Mouse (Mus musculus) embryonic stem cell, embryonic (primary cell): Measurements from ENCODE around the gene Catsperg1.

Experiments
- CTCF ChIA-PET, 4 experiments: fragments of 300-600 bp in 2 of 4; fragments of 350-600 bp in 2 of 4; sonication (Branson Sonifier 250); formaldehyde crosslinking; loops; one replicate each; lab custom pipeline; 2022; ENCODE audit warnings: inconsistent platforms in 2 of 4; lab: Charles Lee
- POLR2A ChIA-PET, 4 experiments: fragments of 300-600 bp in 2 of 4; fragments of 350-600 bp in 2 of 4; sonication (Branson Sonifier 250); formaldehyde crosslinking; loops; one replicate each; lab custom pipeline; 2022; ENCODE audit warnings: antibody characterized with exemption in 4 of 4, inconsistent platforms in 1 of 4; lab: Charles Lee

Gene Catsperg1

DNA sequence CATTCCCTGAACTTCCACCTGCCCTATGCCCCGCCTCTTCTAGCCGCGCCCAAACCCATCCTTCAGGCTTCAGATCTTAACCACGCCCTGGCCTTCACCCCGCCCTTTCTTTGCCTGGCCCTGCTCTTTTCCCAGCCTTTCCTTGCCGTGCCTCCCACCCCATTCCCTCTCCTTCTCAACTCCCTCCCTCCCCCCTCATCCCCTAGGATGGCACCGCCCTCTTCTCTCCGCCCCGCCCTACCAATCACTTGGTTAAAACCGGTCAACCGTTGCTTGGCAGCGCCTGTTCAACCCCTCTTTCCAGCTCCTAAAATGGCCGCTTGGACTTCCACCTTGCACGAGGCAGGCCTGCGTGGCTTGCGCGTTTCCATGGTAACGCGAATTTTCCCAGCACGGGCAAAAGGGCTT, at the start of gene Catsperg1:
Gene Catsperg1, minus strand, starts transcription at position 361 of the 408 bp plus-strand sequence.
- CTCF ChIA-PET = interaction anchor here in 2 of 4 experiments (0.6 to 2.3 kb wide), 9 partner anchors 21 to 551 kb away, joined by 3 to 7 read pairs (median 4); partner anchors contain the start of genes Ggn (in 1 of the 2), Ppp1r14a (in 1 of the 2) and Spred3 (in 1 of the 2)
- POLR2A ChIA-PET = interaction anchor here in 3 of 4 experiments (0.6 to 2.3 kb wide), 19 partner anchors 9 to 1706 kb away, joined by 3 to 23 read pairs (median 4); partner anchors contain the start of genes Yif1b (in 2 of the 3), 2200002D01Rik (in 1 of the 3), Eif3k (in 1 of the 3) and Fam98c (in 1 of the 3)

DNA sequence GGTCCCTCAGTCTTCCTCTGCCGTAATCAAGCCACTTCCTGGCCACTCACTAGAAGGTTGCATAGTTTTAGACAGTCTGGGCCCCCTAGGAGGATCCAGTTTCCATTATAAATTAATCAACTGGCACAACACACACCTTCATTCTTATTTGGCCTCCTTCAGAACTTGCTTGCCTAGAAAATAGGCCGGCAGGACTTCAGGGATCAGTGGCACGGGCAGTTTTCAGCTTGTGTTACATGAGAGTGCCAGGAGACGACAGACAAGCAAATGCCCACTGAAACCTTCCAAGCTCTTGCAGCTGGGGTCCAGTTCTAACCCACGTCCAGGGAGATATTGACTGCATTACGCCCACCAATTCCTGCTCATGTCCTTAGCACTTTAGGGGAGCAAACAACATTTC, 48.3 kb upstream of the Catsperg1 start:
- ChIA-PET CTCF (interaction anchor here in 2 of 4 experiments (0.5 to 1.1 kb wide), 2 partner anchors 15 to 41 kb away, joined by 3 read pairs; no protein-coding TSS in a partner anchor), POLR2A (interaction anchor here in 2 of 4 experiments (0.6 to 2.9 kb wide), 6 partner anchors 9 to 19 kb away, joined by 3 to 9 read pairs (median 4); partner anchors contain the start of gene 2200002D01Rik (in 1 of the 2))

DNA sequence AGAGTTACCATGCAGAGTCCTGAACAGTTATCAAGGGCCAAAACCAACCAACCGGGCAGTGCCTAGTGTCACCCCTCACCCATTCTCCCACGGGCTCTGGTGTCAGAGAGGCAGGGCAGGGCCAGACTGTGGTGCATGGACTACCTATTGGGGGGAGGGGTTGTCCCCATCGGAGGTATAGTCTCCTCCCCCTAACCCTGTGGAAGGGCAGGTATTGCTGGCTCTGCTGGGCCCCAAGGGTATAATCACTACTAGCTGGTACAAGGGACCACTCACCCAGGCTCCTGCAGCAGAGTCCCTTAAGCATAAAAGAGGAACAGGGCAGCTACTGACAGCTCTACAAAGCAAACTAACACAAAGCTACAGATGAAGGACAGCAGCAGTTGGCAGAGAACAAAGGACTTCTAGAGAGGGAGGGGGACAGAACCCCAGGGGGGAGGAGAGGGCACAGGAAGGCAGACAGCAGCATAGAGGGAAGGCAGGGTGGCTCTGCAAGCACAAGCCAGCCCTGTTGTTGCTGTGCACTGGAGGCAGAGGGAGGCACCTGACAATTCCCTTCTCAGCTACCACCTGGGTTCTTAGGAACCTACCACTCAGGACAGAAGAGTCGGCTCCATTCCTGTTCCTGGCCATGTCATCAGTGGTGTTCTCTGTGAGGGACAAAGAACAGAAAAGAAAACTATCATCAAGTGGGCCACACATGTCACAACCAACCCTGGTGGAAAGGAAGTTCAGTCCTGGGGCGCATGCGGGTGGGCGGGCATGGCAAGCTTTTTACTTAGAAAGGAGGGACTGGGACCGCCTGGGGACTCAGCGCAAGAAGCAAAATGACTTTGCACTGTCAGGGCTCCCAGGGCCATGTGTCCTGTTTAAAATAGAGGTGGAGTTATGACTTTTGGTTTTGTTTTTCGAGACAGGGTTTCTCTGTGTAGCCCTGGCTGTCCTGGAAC, 46.2 kb upstream of the Catsperg1 start:
- POLR2A ChIA-PET = interaction anchor here in 2 of 4 experiments (0.8 to 2.0 kb wide), 10 partner anchors 9 to 105 kb away, joined by 3 to 13 read pairs (median 4); partner anchors contain the start of genes Spint2 (in 2 of the 2), 2200002D01Rik (in 1 of the 2) and Yif1b (in 1 of the 2)
- CTCF ChIA-PET = interaction anchor here in 3 of 4 experiments (0.7 to 3.2 kb wide), 4 partner anchors 12 to 22 kb away, joined by 3 to 13 read pairs (median 6); partner anchors contain the start of gene 2200002D01Rik (in 2 of the 3)

DNA sequence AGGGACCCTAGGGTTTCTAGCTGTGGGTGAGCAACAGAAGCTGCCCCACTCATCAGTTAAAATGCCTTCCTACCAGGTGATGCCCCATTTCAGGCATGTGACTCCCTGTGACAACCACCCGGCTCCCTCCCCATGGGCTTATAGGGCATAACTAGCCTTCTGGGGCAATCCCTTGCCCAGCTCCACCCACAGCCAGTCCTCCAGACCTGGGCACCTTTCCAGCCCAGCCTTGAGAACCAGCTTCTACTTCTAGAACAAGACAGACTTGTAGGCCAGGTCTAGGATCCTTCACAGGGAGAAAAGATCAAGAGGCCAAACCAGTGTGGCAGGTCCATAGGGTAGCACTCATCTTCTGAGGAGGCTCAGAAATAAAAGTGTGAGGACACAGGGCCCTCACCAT, 43.5 kb upstream of the Catsperg1 start:
- CTCF ChIA-PET = interaction anchor here in 2 of 4 experiments (0.7 to 2.7 kb wide), 3 partner anchors 9 to 266 kb away, joined by 3 to 10 read pairs (median 4); partner anchors contain the start of gene 2200002D01Rik (in 2 of the 2)

DNA sequence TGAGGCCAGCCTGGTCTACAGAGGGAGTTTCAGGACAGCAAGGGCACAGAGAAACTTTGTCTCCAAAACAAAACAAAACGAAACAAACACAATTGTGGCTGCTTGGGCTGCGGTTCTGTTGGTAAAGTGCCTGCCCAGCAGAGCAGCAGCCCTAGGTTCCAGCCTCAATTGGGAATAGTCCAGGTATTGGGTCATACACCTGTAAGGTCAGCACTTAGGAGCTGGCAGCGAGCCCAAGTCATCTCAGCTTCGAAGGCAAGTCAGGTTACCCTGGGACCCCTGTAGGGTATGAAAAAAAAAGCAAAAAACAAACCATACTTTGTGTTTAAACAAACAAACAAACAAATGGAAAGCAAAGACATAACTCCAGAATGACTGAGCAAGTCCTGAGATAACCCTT, 42.0 kb upstream of the Catsperg1 start:
- ChIA-PET CTCF (interaction anchor here in 1 of 4 experiments (2.7 kb wide), 1 partner anchor 8 kb away, joined by 10 read pairs; the partner anchor contains the start of gene 2200002D01Rik), POLR2A (no interaction called here)

More for the DNA sequence above, 43.5 kb upstream of the Catsperg1 start:
- POLR2A ChIA-PET = interaction anchor here in 3 of 4 experiments (0.6 to 2.4 kb wide), 6 partner anchors 9 to 249 kb away, joined by 3 to 15 read pairs (median 4); partner anchors contain the start of genes 2200002D01Rik (in 1 of the 3), Fam98c (in 1 of the 3) and Spint2 (in 1 of the 3)

DNA sequence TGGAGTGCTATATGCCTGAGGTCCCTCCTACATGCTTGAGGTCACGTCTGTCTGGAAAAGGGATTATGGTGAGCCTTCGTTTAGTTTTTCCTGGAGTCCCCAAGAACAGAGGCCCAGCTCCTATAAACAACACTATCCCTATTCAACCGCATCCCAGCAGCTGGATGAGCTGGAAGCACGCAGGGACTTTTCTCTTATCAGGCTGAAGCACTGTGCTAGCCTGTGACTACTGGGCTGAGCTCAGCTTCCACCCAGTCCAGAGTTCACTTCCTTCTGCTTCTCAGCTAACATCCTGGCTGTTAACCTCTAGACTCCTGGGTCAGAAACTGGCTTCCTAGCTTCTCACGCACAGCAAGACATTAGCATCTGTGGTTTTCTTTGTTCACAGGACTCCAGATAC, 40.0 kb upstream of the Catsperg1 start:
- ChIA-PET POLR2A (interaction anchor here in 3 of 4 experiments (0.5 to 1.4 kb wide), 13 partner anchors 8 to 1059 kb away, joined by 3 to 6 read pairs (median 3); partner anchors contain the start of gene Yif1b (in 2 of the 3)), CTCF (interaction anchor here in 2 of 4 experiments (0.9 to 1.1 kb wide), 2 partner anchors 9 kb away, joined by 4 read pairs; no protein-coding TSS in a partner anchor)

DNA sequence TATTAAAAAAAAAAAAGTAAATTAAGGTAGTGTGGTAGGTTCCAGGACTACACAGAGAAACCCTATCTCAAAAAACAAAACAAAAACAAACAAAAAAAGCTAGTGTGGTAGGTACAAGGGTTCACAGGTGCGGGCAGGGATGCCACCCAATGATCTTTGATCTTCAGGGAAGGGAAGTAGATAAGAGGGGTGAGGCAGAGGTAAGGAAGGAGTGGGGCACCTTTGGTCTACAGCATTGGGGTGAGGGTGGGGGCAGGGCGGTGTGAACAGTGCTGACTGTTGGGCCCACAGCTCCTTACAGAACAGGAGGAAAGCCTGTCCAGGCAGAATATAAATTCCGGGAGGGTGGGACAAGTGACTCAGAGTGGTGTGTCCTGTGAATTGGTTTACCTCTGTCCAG, 37.3 kb upstream of the Catsperg1 start:
- CTCF ChIA-PET = no interaction called here
- POLR2A ChIA-PET = interaction anchor here in 2 of 4 experiments (1.1 to 1.3 kb wide), 4 partner anchors 9 to 21 kb away, joined by 3 read pairs; no protein-coding TSS in a partner anchor

DNA sequence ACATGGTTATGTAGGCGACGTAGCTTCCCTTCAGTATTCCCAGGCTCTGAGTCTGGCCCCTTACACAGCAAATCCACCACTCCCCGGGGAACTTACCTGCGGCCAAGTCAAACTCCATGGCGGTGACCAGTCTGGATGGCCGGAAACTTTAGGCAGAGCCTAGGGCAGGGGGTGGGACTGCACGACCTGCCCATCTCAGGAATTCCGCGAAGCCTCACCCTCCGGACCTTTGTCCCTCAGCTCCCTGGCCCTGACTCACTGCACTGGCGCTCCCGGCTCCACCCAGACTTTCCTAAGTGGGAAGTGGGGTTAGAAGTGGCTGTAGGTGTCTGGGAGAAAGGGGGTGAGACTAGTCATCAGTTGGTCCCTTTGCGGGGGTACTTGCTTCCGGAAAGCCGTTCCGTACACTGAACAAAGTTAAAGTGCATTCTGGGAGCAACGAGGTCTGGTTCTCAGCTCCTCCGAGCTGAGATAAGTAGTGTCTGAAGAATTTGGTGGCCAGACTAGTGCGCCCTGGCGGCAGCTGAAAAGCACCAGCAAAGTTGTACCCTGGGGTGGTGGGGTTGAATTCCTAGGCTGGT, 34.5 kb upstream of the Catsperg1 start, which contains the start of gene 2200002D01Rik:
Gene 2200002D01Rik, minus strand, starts transcription at position 206 of the 581 bp plus-strand sequence.
- ChIA-PET CTCF (interaction anchor here (0.5 to 3.6 kb wide), 51 partner anchors 9 to 662 kb away, joined by 3 to 27 read pairs (median 4); partner anchors contain the start of genes Ppp1r14a (in 3 of the 4), Yif1b (in 3 of the 4) and Psmd8 (in 2 of the 4)), POLR2A (interaction anchor here (0.6 to 4.0 kb wide), 56 partner anchors 9 to 293 kb away, joined by 3 to 33 read pairs (median 5); partner anchors contain the start of genes Yif1b (in 3 of the 4), Ggn (in 2 of the 4), Ppp1r14a (in 2 of the 4) and Psmd8 (in 2 of the 4))

DNA sequence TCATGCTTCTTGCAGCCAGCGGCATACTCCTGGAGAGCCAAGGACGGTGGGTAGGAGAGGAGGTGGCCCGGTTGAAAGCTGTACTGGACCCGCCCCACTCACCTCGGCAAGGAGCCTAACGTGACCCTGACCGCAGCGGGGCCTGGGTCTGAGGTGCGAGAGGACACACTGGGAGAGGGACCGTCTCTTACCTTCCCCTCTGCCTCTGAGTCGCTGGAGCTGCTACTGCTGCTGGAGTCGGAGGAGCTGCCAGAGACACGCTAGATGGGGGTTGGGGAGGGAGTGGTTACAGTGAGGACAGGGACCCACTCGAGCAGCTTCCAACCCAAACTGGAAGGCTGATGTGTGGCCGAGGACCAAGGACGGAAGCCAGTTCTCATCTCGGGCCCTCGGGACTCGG, 33.9 kb upstream of the Catsperg1 start:
- ChIA-PET CTCF (interaction anchor here (0.5 to 3.6 kb wide), 54 partner anchors 9 to 663 kb away, joined by 3 to 27 read pairs (median 4); partner anchors contain the start of genes Ppp1r14a (in 3 of the 4), Yif1b (in 3 of the 4), Psmd8 (in 2 of the 4) and Ryr1 (in 1 of the 4)), POLR2A (interaction anchor here in 3 of 4 experiments (0.6 to 4.0 kb wide), 50 partner anchors 8 to 294 kb away, joined by 3 to 33 read pairs (median 5); partner anchors contain the start of genes Yif1b (in 3 of the 3), Fam98c (in 2 of the 3), Ggn (in 2 of the 3) and Ppp1r14a (in 2 of the 3))

DNA sequence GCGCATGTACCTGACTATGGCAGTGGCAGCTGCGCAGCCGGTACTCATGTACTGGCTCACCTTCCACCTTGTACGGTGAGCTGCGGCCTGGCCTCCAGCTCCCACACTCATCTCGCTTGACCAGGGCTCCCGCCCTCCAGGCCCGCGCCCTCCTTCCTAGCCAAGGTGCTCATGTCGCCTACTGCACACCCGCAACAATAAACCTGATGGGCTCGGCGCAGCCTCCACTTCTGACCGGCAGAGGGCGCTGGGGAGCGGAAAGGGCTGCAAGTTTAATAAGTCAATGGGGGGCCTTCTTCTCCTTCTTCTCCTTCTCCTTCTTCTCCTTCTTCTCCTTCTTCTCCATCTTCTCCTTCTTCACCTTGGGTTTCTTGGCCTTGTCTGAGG, 33.5 kb upstream of the Catsperg1 start:
- ChIA-PET POLR2A (interaction anchor here in 3 of 4 experiments (0.6 to 4.0 kb wide), 45 partner anchors 9 to 397 kb away, joined by 3 to 33 read pairs (median 5); partner anchors contain the start of genes Yif1b (in 3 of the 3), Fam98c (in 2 of the 3), Ggn (in 2 of the 3) and Ppp1r14a (in 2 of the 3)), CTCF (interaction anchor here (0.5 to 3.6 kb wide), 51 partner anchors 8 to 1940 kb away, joined by 3 to 27 read pairs (median 4); partner anchors contain the start of genes Ppp1r14a (in 3 of the 4), Psmd8 (in 2 of the 4), Yif1b (in 2 of the 4) and Kcnk6 (in 1 of the 4))

DNA sequence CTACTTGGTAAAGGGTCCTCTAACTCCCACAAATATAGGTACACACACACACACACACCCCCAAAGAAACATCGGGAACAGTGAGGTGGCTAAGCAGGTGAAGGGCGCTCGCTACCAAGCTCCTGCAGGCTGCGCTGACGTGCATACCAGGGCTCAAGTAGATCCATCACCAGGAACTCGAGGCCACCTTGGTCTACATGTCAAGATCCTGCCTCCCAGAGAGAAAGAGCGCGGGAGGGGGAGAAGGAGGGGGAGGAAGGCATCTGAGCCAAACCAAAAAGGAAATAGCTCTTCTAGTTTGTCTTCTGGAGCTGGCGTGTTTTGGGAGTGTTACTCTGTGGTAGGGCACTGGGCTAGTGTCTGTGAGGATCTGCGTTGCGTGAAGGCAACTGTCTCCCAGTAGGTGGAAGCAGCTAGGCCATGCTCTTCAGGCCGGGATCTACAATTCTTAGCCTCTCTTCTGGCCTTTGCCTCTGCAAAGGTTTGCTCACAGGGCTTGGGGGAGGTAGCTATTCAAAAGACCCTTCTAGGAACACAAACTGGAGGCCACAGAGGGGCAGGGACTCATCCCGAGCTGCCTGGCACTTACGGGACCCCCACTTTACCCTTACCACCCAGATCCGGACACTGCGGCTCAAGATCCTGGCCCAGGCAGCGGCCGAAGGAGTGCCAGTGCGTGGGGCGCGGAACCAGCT, 32.9 kb upstream of the Catsperg1 start:
- ChIA-PET CTCF (interaction anchor here in 3 of 4 experiments (0.6 to 3.6 kb wide), 34 partner anchors 8 to 1940 kb away, joined by 3 to 27 read pairs (median 4); partner anchors contain the start of genes Yif1b (in 2 of the 3), Kcnk6 (in 1 of the 3), Ppp1r14a (in 1 of the 3) and Psmd8 (in 1 of the 3)), POLR2A (interaction anchor here (0.6 to 4.0 kb wide), 37 partner anchors 9 to 397 kb away, joined by 3 to 33 read pairs (median 5); partner anchors contain the start of genes Yif1b (in 4 of the 4), Fam98c (in 2 of the 4), Ggn (in 2 of the 4) and Ppp1r14a (in 2 of the 4))

DNA sequence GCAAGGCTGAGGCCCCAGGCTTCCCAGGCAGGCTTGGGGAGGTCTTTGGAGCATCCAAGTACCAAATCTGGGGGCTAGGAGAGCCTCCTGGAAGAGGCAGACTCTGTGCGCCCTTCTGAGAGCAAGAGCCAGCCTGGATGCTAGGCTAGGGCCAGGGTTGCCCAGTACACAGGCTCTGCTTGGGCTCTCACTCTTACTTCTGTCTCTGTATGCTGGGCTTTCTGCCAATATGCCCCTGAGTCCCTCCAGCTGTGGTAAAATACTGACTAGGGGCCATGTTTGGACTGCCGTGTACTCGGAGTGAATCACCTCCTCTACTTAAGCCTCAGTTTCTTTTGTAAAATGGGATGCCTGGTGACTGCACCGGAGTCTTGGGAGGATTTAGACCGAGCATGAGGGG, 32.2 kb upstream of the Catsperg1 start:
- POLR2A ChIA-PET = interaction anchor here in 3 of 4 experiments (0.6 to 4.0 kb wide), 10 partner anchors 8 to 207 kb away, joined by 3 to 33 read pairs (median 8); partner anchors contain the start of genes Yif1b (in 3 of the 3), Ggn (in 1 of the 3), Psmd8 (in 1 of the 3) and Spint2 (in 1 of the 3)
- CTCF ChIA-PET = interaction anchor here in 2 of 4 experiments (0.6 to 3.6 kb wide), 7 partner anchors 8 to 89 kb away, joined by 3 to 27 read pairs (median 13); partner anchors contain the start of genes Kcnk6 (in 1 of the 2), Psmd8 (in 1 of the 2) and Yif1b (in 1 of the 2)

DNA sequence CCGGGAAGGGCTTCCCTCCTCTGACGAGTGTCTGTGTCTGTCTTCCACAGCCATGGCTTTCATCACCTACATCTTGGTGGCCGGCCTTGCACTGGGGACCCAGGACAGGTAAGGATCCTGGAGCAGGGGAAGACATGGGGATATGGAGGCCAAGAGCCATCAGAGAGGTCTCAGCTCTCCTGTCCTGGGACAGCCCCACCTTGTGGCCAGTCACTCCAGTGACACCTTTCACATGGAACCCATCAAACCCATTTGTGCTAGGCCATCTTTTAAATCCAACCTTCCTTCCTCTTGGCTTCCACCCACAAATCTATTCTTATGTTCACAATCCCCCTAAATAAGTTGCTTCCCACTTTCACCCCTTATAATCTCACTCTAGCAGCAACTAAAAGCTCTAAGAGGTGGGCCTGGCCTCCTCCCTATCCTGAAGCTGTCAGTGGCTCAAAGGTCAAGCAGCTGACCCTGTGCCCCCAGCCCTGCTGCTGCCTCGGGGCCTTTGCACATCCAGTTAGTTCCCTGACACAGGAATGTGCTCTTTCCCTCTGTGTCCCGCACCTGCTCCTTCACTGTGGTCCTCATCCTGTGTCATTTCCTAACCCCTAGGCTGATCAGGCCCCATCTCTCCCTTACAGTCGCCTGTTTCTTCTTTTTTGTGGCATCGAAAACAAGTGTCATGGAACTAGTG, 31.0 kb upstream of the Catsperg1 start:
- POLR2A ChIA-PET = interaction anchor here (0.6 to 2.2 kb wide), 18 partner anchors 10 to 118 kb away, joined by 3 to 11 read pairs (median 4); partner anchors contain the start of genes Psmd8 (in 3 of the 4), Ggn (in 1 of the 4), Kcnk6 (in 1 of the 4) and Spint2 (in 1 of the 4)

More for the DNA sequence above, 31.0 kb upstream of the Catsperg1 start:
- CTCF ChIA-PET = interaction anchor here (0.5 to 1.9 kb wide), 38 partner anchors 9 to 1087 kb away, joined by 3 to 9 read pairs (median 4); partner anchors contain the start of genes Kcnk6 (in 1 of the 4), Mrps12 (in 1 of the 4), Ppp1r14a (in 1 of the 4) and Psmd8 (in 1 of the 4)
